Mouse (Mus musculus) spleen, adult 2 months (tissue): ENCODE measurements around the gene Klhdc8a.

Source experiments
- CTCF ChIP-seq: fragments of 200-500 bp; IDR thresholded peaks from 2 replicates; pipeline ENCODE4 v1.5.1; 2011; ENCODE audit warnings: mild to moderate bottlenecking, inconsistent platforms; ENCODE audit not compliant: insufficient read depth, insufficient read length, insufficient replicate concordance; ENCODE audit errors: extremely low read depth
- POLR2A ChIP-seq: fragments of 200-500 bp; IDR thresholded peaks from 2 replicates; pipeline ENCODE4 v1.6.1; 2011; ENCODE audit warnings: low read depth, low read length, inconsistent platforms

GRCm38 (mm10) chr1:132292318-132293129 is 5.9 kb upstream of the Klhdc8a start:
- TF ChIP-seq CTCF (no peak), POLR2A (no peak)
